Mouse (Mus musculus): ENCODE measurements at regions not wholly inside any gene's neighbourhood (a gene's known extent, or its start where the extent isn't known, plus 50 kb on each side); places are given as distances from the start of the nearest gene placed in this dataset.

DNA sequence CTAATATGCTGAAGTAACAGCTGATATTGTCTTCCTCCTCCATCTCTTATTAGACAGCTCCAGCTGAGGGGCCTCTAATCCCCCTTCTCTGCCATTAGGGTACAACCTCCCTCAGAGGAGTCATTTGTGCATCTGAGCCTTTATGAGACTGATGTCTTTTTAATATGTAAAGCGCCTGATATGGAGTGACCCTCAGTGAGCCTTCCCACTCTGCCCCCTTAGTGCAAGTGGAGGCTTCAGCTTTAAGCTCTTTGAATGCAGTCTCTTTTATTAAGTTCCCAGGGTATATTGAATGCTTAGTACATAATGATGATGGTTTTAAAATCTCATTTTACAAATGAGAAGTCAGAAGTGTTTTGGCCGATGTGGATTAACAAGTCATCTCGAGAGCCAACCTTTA is 191.5 kb downstream of the Otol1 start:
- TF ChIP-seq CTCF (IDR thresholded peaks at IDR 0.05; ENCODE audit: insufficient read depth, low read depth, low read length) = no peak
- no peak for TF ChIP-seq POLR2A (IDR thresholded peaks at IDR 0.05; ENCODE audit: insufficient read depth, low read depth, low read length)

All from olfactory bulb, adult 2 months (tissue).